Mouse (Mus musculus) layer of hippocampus, postnatal 36 days (tissue): Measurements from ENCODE around the gene Atg13. TPM values are rescaled to one million over a fixed set of nuclear protein-coding genes. Genes with fewer than 3 reads are reported as not detected.

Source experiments
- DNase-seq, 2 experiments: peaks; one replicate each; pipeline ENCODE4 v3.0.0; 2022
- total RNA-seq, 2 experiments: library from RNA; stranded (reverse); gene quantifications; 2 replicates each; pipeline ENCODE4 v1.2.3; 2021

Gene Atg13
- total RNA-seq, 2 experiments from 2014 or later, result 74.0 to 74.4 TPM

- no peak for DNase-seq
Observed at GRCm38 (mm10) chr2:91645811-91646210, 64.6 kb downstream of the Atg13 start.

GRCm38 (mm10) chr2:91645354-91645753 is 65.0 kb downstream of the Atg13 start:
- no peak for DNase-seq

GRCm38 (mm10) chr2:91644021-91644420 is 66.4 kb downstream of the Atg13 start:
- no peak for DNase-seq

GRCm38 (mm10) chr2:91642825-91643415 is 67.5 kb downstream of the Atg13 start:
- no peak for DNase-seq

GRCm38 (mm10) chr2:91638931-91639330 is 71.4 kb downstream of the Atg13 start:
- no peak for DNase-seq

- no peak for DNase-seq
Observed at GRCm38 (mm10) chr2:91636727-91637338, 73.5 kb downstream of the Atg13 start.

GRCm38 (mm10) chr2:91636229-91636628 is 74.1 kb downstream of the Atg13 start, which contains the start of gene F2:
Gene F2, minus strand, starts transcription at chr2:91636414.
- DNase-seq, result no peak

- no peak for DNase-seq
Observed at GRCm38 (mm10) chr2:91635486-91635885, 74.9 kb downstream of the Atg13 start.

- no peak for DNase-seq
Observed at GRCm38 (mm10) chr2:91634841-91635240, 75.5 kb downstream of the Atg13 start.

GRCm38 (mm10) chr2:91633334-91633977 is 76.9 kb downstream of the Atg13 start:
- DNase-seq, result no peak

- no peak for DNase-seq
Observed at GRCm38 (mm10) chr2:91632316-91632715, 78.1 kb downstream of the Atg13 start.

- DNase-seq, result no peak
Observed at GRCm38 (mm10) chr2:91631826-91632225, 78.5 kb downstream of the Atg13 start.

- no peak for DNase-seq
Observed at GRCm38 (mm10) chr2:91630384-91630783, 80.0 kb downstream of the Atg13 start.

GRCm38 (mm10) chr2:91629682-91630081 is 80.7 kb downstream of the Atg13 start:
- peak; percentile 39 for DNase-seq

GRCm38 (mm10) chr2:91628171-91628570 is 82.2 kb downstream of the Atg13 start:
- no peak for DNase-seq

- DNase-seq, result no peak
Observed at GRCm38 (mm10) chr2:91627486-91627885, 82.9 kb downstream of the Atg13 start.

Other genes starting within 250 kb of the Atg13 start
- gene Ckap5, start 183.8 kb downstream of the Atg13 start, total RNA-seq, result 100 to 1,000 TPM; 119 to 125 TPM
- under 1 TPM in 1 of 2 experiments, not detected in 1; 0.18 TPM for gene F2, start 74.2 kb downstream of the Atg13 start, total RNA-seq
- gene Zfp408, start 60.8 kb downstream of the Atg13 start, total RNA-seq, result 10 to 100 TPM; 10.8 to 10.9 TPM
- 10 to 100 TPM; 55.7 to 65.1 TPM for gene Arhgap1, start 60.7 kb downstream of the Atg13 start, total RNA-seq
- 1 to 10 TPM; 7.1 to 7.3 TPM for gene Harbi1, start 276 bp upstream of the Atg13 start, total RNA-seq
- 10 to 100 TPM; 44.7 to 49.4 TPM for gene Ambra1, start 19.6 kb upstream of the Atg13 start, total RNA-seq
- gene Chrm4, start 216.7 kb upstream of the Atg13 start, total RNA-seq, result 10 to 100 TPM; 25.7 to 28.6 TPM
- gene Mdk, start 221.7 kb upstream of the Atg13 start, total RNA-seq, result 10 to 100 TPM; 25.4 to 29.4 TPM
- not detected for gene Gm9821, start 235.1 kb upstream of the Atg13 start, total RNA-seq